Mouse (Mus musculus) testis, adult 2 months (tissue): ENCODE data around the gene Gba2. TPM values are rescaled to one million over a fixed set of nuclear protein-coding genes. Genes with fewer than 3 reads are reported as not detected.

Experiments
- H3K27ac ChIP-seq: fragments of 200-500 bp; 2 replicates; pipeline ENCODE4 v1.5.1; 2012; ENCODE audit warnings: low read depth, low read length; ENCODE audit not compliant: control insufficient read depth, insufficient read depth
- H3K27me3 ChIP-seq: fragments of 200-500 bp; 2 replicates; pipeline ENCODE4 v1.6.1; 2012; ENCODE audit warnings: mild to moderate bottlenecking, low read length, moderate library complexity; ENCODE audit not compliant: control insufficient read depth, insufficient read depth
- H3K36me3 ChIP-seq: fragments of 200-500 bp; 2 replicates; pipeline ENCODE4 v1.6.1; 2012; ENCODE audit warnings: mild to moderate bottlenecking, low read length; ENCODE audit not compliant: control insufficient read depth, insufficient read depth
- H3K4me1 ChIP-seq: fragments of 200-500 bp; 2 replicates; pipeline ENCODE4 v1.6.1; 2012; ENCODE audit warnings: low read length; ENCODE audit not compliant: control insufficient read depth, insufficient read depth
- H3K4me3 ChIP-seq: fragments of 200-500 bp; 2 replicates; pipeline ENCODE4 v1.5.1; 2012; ENCODE audit warnings: low read depth, mild to moderate bottlenecking, low read length, moderate library complexity, mixed read lengths; ENCODE audit not compliant: control insufficient read depth
- CTCF ChIP-seq: fragments of 200-500 bp; IDR thresholded peaks from 2 replicates; pipeline ENCODE4 v1.5.1; 2012; ENCODE audit warnings: low read depth, mild to moderate bottlenecking, inconsistent platforms, low read length, moderate library complexity; ENCODE audit not compliant: control insufficient read depth, insufficient read depth, insufficient replicate concordance
- POLR2A ChIP-seq: fragments of 200-500 bp; IDR thresholded peaks from 2 replicates; pipeline ENCODE4 v1.6.1; 2012; ENCODE audit warnings: low read depth, mild to moderate bottlenecking, inconsistent platforms, low read length, moderate library complexity; ENCODE audit not compliant: control insufficient read depth
- polyA plus RNA-seq: library from polyadenylated mRNA; depleted of rRNA; stranded (reverse); fragments of >200 nt; gene quantifications from 2 replicates; pipeline ENCODE4 v1.2.3, GENCODE M21; 2012

Gene Gba2
- polyA plus RNA-seq, 1 experiment: 61.0 TPM

DNA sequence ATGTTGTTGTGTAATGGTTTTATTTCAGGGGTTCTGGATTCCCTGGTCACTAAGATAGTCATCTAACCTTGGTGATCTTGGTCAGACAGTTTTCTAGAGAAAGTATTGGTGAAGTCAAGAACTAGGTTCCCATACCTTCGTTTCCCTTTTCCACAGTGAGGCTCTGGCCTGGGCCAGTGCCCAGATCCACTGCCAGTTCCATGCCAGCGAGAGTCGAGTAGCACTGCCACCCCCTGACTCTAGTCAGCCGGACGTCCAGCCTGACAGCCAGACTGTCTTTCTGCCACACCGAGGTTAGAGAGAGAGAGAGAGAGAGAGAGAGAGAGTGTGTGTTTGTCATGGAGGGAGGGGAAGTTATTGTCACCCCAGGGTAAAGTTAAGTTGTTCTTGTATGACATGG lies 1.1 kb upstream of the Gba2 start:
- H3K36me3 ChIP-seq: no peaks in the 10 kb centered on the region; the same call in 1 of the 2 replicates

DNA sequence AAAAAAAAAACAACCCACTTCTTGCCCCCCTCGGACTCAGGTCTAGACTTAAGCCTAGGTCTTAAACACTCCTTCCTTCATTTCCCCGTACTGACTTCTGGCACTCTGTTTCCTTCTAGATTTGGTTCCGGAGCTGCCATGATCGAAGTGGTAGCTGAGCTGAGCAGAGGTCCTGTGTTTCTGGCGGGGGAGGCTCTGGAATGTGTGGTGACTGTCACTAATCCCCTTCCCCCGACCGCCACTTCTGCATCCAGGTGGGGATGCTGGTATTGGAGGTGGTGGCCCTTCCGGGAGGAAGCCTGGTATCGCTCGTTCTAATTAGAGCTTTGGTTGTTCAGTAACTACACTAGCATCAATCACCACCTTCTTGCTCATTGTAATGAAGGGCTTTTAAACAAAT lies 583 bp upstream of the Gba2 start:
- Histone ChIP-seq H3K27ac (peak overlapping the region; percentile 86), H3K36me3 (no peaks in the 10 kb centered on the region; the same call in 1 of the 2 replicates), H3K4me1 (peaks cover 17% of the 10 kb centered on the region), H3K27me3 (no peaks in the 10 kb centered on the region), H3K4me3 (peak overlapping the region; percentile 99)
- TF ChIP-seq CTCF: no peak
- TF ChIP-seq POLR2A: no peak

More for the DNA sequence above, 1.1 kb upstream of the Gba2 start:
- H3K4me3 ChIP-seq: peak overlapping the region; percentile 99
- no peak overlapping the region for H3K27ac ChIP-seq
- TF ChIP-seq POLR2A (no peak), CTCF (no peak)
- H3K27me3 ChIP-seq: no peaks in the 10 kb centered on the region
- peaks cover 17% of the 10 kb centered on the region for H3K4me1 ChIP-seq

DNA sequence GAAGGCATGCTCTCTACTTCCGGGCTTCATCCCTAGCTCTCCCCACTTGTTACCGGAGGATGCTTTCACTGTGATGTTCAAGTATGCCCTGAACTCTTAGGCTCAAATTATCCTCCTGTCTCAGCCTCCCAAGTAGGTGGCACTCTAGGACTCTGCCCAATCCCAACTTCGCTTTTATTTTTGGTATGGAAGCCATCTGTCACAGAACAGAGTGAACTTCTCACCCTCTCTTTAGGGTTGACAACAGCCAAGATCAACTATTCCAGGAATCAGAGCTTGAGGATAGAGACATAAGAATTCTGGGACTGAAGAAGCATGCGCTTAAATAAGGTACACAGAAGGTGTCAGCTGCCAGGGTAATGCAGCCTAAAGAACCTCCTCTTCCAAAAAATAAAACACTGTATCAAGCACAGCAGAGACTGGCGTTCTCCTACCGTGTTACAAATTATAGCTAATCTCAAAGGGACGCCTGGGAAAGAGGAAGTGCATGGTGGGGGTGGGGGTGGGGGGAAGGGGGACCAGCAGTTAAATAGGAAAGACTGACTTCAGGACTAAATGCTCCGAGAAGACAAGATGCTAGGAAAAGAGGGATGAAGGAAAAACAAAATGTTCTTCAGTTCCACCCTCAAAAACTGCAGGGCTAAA lies 1.3 kb downstream of the Gba2 start:
- peaks cover 17% of the 10 kb centered on the region for H3K4me1 ChIP-seq
- peaks cover 1% of the 10 kb centered on the region; the same call in 1 of the 2 replicates for H3K36me3 ChIP-seq
- TF ChIP-seq POLR2A (no peak), CTCF (no peak)
- H3K4me3 ChIP-seq: peak overlapping the region; percentile 99
- no peak overlapping the region; the same call in 1 of the 2 replicates for H3K27ac ChIP-seq
- no peaks in the 10 kb centered on the region for H3K27me3 ChIP-seq

DNA sequence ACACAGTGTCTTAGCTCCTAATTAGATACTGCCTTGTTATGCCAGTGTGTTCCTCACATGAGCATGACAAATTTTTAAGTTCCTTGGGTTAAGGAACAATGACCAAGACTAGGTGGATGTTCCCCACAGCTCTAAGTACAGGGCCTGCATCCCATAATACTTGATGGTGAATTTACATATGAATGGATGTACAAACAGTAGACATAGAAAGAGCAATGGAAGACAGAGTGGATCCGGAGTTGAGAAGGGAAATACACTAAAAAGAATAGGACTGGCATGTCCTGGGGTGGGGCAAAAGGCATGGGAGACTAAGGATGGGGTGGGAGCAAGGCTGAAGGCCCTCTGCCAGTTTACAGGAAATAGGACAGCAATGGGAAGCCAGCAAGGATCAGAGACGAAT lies 3.3 kb downstream of the Gba2 start:
- Histone ChIP-seq H3K27ac (no peak overlapping the region), H3K27me3 (no peaks in the 10 kb centered on the region), H3K36me3 (peaks cover 1% of the 10 kb centered on the region; the same call in 1 of the 2 replicates), H3K4me3 (no peak overlapping the region), H3K4me1 (peaks cover 17% of the 10 kb centered on the region)
- TF ChIP-seq CTCF (no peak), POLR2A (no peak)

DNA sequence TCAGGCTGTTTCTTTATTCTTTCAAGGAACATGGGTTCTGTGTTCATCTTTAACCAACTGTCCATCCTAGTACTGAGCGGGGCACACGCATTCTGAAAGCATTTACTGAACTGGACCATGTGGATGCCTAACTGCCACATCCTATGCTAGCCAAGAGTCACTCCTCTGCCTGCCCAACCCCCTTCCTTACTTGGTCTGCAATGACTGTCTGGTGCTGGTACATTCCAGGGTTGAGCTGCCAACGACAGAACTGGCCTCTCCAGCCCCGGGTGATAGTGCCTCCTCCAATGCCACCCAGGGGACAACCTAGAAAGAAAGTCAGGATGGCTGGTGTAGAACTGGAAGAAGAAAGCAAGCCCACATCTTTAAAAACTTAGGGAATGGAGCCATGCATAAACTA lies 5.1 kb downstream of the Gba2 start:
- H3K4me1 ChIP-seq: peaks cover 9% of the 10 kb centered on the region
- no peak overlapping the region for H3K27ac ChIP-seq
- no peaks in the 10 kb centered on the region for H3K27me3 ChIP-seq
- H3K36me3 ChIP-seq: peaks cover 3% of the 10 kb centered on the region
- TF ChIP-seq POLR2A (no peak), CTCF (no peak)
- no peak overlapping the region for H3K4me3 ChIP-seq

DNA sequence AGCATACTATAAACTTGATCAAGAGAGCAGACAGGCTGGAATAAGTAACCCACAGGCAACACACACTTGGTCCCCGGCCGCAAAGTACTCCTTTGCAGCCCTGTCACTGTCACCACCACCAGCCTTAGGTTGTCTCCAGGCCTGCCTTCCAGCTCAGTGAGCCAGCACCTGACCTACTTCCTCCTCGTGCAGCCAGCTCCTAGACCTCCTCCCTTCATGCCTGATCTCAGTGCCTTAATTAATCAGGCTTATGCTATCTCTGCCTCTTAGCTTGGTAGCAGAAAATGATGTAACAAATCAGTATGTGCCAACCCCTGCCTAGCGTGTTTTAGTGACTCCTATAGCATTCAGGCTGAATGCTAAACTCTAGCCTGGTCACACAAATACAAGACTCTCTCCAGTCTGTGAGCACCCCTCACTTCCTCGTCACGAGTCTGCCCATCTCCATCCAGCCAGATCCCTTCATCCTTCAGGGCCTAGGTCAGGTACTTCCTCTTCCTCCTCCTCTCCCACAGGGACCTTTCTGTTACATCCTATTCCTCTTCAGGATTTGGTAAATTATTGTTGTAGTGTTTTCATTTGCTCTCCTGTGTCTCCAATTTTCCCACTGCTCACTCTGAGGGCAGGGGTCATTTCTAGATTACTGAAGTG lies 7.2 kb downstream of the Gba2 start:
- Histone ChIP-seq H3K36me3 (peaks cover 3% of the 10 kb centered on the region), H3K27me3 (no peaks in the 10 kb centered on the region), H3K4me3 (no peak overlapping the region), H3K4me1 (peaks cover under 1% of the 10 kb centered on the region; the same call in 1 of the 2 replicates), H3K27ac (no peak overlapping the region)
- TF ChIP-seq CTCF: no peak

DNA sequence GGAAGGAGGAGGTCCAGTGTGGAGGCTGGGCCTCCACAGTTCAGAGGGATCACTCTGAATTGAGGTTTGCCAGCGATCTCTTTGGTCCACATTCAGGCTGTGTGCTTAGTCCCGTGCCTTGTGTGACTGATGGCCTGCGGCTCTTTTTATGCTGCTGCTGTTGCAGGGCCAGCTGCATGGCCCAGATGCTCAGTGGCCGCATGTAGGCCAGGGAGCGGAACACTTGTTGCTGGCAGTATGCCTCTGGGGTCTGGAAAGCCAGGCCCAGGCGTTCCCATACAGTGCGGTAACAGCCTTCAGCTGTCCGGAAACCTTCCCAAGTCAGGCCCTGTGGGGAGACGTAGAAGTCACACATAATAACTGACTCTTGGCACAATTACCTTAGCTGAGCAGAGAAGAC lies 11.5 kb downstream of the Gba2 start:
- H3K27me3 ChIP-seq: no peaks in the 10 kb centered on the region
- no peak overlapping the region for H3K27ac ChIP-seq
- peaks cover 2% of the 10 kb centered on the region for H3K36me3 ChIP-seq
- no peak overlapping the region for H3K4me3 ChIP-seq
- peaks cover 4% of the 10 kb centered on the region; the same call in 1 of the 2 replicates for H3K4me1 ChIP-seq
- no peak for TF ChIP-seq POLR2A
- TF ChIP-seq CTCF: no peak

DNA sequence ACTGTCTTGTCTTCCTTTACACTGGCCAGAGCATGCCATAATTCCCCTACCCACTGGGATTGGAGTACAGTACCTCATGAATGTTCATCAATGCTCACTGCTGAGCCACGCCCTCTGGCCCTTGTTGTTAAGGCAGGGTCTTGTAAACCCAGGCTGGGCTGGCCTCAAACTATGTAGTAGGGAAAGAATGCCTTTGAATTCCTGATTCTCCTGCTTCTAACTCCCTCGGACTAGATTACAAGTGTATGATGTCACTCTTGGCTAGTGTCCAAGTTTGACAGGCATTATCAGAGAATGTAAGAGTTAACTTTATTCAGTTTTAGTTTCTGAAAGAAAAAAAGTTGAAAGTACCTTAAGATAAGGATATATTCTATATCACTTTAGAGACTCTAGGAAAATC lies 14.4 kb downstream of the Gba2 start:
- Histone ChIP-seq H3K27ac (no peak overlapping the region), H3K36me3 (peaks cover 2% of the 10 kb centered on the region), H3K4me1 (peaks cover 10% of the 10 kb centered on the region), H3K27me3 (no peaks in the 10 kb centered on the region), H3K4me3 (no peak overlapping the region)
- TF ChIP-seq POLR2A (no peak), CTCF (no peak)
